ENCODE assay signal across 18 mouse cellular contexts in genomic region chr2:77337786-77338406, GRCm38 (mm10).
"Had no signal": no experiment of that assay in that cellular context is flagged by ENCODE, and none has a peak within 500 bp of the region (broad histone marks: within the 10 kb centered on the region; RNA-seq: fewer than 3 reads in every experiment).

No protein-coding gene starts in this region.

- H3K4me1 ChIP-seq: neural tube, embryonic 13.5 days had no signal

- H3K4me3 ChIP-seq: midbrain, embryonic 10.5 days; midbrain, embryonic 13.5 days; myocyte; neural tube, embryonic 13.5 days; neural tube, embryonic 15.5 days had no signal

- ATAC-seq: midbrain, embryonic 13.5 days; midbrain, embryonic 16.5 days had no signal

- DNase-seq: lung, adult 18-20 months; lung, embryonic 14.5 days; lung, postnatal 10 days; lung, postnatal 4 days; retina, postnatal 1 day; right cerebral cortex, adult 18-20 months; right cerebral cortex, postnatal 25 days; right cerebral cortex, postnatal 4 days; spleen, adult 18-20 months; thymus, adult 18-20 months; thymus, postnatal 25 days; thymus, postnatal 4 days had no signal

- H3K9me3 ChIP-seq: midbrain, embryonic 10.5 days; midbrain, embryonic 13.5 days; neural tube, embryonic 13.5 days; neural tube, embryonic 15.5 days had no signal

- H3K4me2 ChIP-seq: lung, embryonic 14.5 days; midbrain, embryonic 13.5 days; neural tube, embryonic 13.5 days; neural tube, embryonic 15.5 days had no signal

- H3K27me3 ChIP-seq: midbrain, embryonic 13.5 days; neural tube, embryonic 13.5 days; neural tube, embryonic 15.5 days had no signal

- H3K36me3 ChIP-seq: midbrain, embryonic 10.5 days; midbrain, embryonic 13.5 days; neural tube, embryonic 13.5 days; neural tube, embryonic 15.5 days had no signal

- H3K9ac ChIP-seq: lung, embryonic 14.5 days; midbrain, embryonic 13.5 days; neural tube, embryonic 13.5 days; neural tube, embryonic 15.5 days had no signal

- H3K27ac ChIP-seq: midbrain, embryonic 10.5 days; midbrain, embryonic 13.5 days; neural tube, embryonic 13.5 days; neural tube, embryonic 15.5 days had no signal
